Mouse (Mus musculus) gastrocnemius, postnatal 36 days (tissue): ENCODE data around the gene Tenm1. TPM values are rescaled to one million over a fixed set of nuclear protein-coding genes. Genes with fewer than 3 reads are reported as not detected.
A peak's percentile ranks its signal among the peaks of the same experiment; 100 is the strongest.

ENCODE experiments used
- DNase-seq, 2 experiments: peaks; one replicate each; pipeline ENCODE4 v3.0.0; 2022
- intact Hi-C: fragments of 180-260 bp; cut with DNase I; formaldehyde crosslinking; loops from one replicate; pipeline ENCODE4 v1.15.1; 2025
- long read RNA-seq, 2 experiments: library from polyadenylated mRNA; stranded (forward); transcript quantifications; one replicate each; pipeline ENCODE4 v2.0.0; 2021
- total RNA-seq, 2 experiments: library from RNA; stranded (reverse); gene quantifications; 2 replicates each; pipeline ENCODE4 v1.2.3; 2021

Gene Tenm1
- under 1 TPM in 1 of 2 experiments, not detected in 1; 0.02 TPM for total RNA-seq
- long read RNA-seq, experiment 1 = 0 reads
- long read RNA-seq, experiment 2 = 0 reads

DNA sequence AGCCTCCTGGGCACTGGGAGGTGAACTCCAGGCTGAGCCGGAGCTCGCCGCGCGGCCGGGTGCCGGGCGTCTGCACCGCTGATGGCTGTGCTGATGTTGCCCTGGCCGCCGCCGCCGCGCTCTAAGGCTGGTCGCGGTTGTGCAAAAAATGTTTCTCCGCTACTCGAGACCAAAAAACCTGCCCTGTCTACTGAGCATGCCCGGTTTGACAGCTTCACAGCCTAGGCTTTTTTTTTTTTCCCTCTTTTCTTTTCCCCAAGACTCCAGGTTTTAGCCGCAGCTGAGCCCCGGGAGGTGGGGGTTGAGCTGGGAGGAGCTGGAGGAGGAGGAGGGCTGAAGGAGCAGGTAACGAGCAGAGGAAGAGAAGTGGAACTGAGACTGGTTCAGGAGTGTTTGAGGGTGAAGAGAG is at the start of gene Tenm1:
Gene Tenm1, minus strand, starts transcription at position 272 of the 409 bp plus-strand sequence.
- intact Hi-C loops = no loop called here

DNA sequence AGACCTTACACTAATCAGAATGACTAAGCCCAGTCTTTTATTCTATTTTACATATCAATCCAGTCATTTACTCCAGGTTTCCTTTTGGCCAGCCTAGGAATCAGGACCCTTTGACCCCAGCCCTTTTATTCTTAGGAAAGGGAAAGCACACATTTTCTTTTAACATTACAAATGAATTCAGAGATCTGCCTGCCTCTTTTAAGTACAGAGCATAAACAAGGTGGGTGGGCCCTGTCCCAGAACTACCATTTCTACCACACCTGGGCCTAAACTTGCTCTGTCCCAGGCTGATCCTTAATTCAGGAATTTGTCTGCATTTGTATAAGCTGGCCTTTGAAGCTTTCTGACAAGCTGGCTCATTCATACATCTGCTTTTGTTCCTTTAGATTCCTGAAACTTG is 38.4 kb upstream of the Tenm1 start:
- no peak for DNase-seq
- intact Hi-C loops = no loop called here

More for the DNA sequence above, at the start of gene Tenm1:
- no peak for DNase-seq

DNA sequence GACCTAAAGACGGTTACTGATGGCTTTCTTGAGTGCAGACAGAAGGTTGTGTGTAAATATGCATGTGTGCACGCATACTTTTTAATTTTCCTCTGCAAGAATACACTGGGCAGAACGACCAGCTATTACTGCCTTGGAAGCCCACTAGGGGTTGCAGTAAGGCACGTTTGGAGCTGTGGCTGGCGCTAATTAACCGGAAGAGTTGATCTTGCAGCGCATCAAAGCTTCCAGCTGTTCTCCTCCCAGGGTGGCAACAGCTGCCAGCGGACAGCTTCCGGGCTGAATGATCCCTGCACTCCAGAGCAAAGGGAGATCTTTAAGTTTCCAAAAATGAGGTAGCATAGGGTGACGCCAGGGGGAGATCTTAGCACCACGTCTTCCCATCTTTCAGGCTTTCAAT is 1.7 kb upstream of the Tenm1 start:
- intact Hi-C loops = no loop called here
- no peak for DNase-seq

DNA sequence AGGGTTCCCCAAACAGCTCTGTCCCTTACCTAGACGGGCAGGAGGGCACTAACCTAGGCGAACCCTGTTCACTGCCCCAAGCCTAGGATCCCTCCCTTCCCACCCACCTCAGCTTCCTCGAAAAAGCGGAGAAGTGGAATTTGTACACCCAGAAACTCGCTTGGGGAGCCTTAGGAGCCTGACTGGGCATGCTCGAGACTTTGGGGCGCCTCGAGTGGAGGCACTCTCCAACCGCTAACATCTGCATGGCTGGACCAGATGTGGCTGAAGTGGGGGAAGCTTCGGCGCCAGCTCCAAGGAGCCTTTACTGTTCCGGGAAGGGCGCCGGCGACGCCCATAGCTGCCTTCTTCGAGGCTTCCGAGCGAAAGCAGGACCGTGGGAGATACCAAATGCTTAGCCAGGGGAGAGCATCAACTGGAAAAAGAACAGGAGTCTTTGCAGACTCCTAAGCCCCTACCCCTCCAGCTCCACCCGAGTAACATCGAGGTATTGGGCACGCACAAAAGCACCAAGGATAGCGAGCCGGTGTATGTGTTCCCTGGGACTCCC is 1.1 kb upstream of the Tenm1 start:
- intact Hi-C loops = no loop called here

DNA sequence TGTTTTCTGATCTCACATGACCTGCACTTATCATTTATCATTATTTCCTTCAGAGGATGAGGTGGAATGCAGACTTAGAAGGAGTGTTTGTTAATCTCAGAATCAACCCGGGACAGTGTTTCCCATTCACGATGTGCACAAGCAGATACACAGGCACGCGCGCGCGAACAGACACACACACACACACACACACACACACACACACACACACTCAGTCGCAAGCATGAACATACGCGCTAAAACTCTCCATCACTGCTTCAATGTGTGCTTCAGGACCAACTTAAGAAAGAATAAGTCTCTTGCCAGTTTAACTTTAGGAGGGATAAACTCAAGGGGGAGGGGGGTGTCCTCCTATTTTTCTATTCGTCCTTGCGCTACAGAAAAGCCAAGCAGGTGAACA is 411 bp upstream of the Tenm1 start:
- intact Hi-C loops = no loop called here
- no peak for DNase-seq

More for the DNA sequence above, 1.1 kb upstream of the Tenm1 start:
- peak in 1 of 2 experiments; percentile 2 for DNase-seq

DNA sequence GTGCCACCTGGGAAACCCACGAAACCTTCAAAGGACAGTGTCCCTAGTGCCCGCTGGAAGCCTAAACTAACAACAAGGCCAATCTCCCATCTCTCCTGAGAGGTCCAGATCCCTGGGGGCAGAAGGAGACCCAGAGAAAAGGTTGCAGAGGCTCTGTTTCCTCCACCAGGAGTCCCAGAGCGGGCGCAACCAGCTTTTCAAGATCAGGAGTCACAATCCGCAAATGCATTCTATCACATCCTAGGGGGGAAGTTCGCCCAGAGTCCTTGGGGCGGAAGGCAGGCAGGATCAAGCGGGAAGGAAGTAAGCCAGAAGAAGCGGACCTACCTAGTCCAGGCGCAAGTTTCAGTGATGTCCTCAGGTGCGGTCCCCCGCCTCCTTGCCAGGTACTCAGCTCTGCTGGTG is 963 bp downstream of the Tenm1 start:
- no peak for DNase-seq
- intact Hi-C loops = no loop called here

DNA sequence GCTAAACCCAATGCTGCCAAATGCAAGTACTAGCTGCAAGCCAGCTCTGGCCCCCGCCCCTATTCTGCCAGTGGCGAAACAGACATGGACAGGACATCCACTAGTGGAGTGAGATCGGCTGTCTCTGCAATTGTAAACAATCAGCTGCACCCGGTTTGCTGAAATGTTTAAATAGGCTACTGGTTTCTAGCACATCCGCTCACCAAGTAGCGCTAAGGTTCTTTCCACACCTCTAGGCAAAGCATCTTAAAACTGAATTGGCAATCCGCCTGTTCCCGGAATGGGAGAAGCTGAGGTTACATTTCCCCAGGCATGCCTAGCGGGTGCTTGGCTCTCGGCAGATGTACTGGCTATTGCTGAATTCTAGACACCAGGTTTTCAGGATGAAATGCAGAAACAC is 1.8 kb downstream of the Tenm1 start:
- no peak for DNase-seq
- intact Hi-C loops = no loop called here

DNA sequence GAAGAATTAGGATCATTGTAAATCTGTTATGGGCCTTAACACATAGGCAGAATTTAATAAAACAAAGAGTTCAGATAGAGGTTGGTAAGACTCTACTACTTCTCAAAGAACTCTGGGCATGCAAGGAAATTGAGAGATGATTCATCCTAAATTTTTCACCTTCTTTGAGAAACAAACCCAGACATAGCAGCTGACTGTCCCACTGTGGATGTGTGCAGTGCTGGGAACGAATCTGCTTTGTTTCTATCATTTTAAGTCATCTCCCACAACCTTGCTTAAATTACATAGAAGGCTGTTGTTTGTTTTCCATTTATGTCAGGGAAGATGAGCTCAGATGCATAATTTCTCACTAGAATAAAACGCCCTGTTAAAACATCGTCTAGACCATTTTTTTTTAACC is 31.0 kb downstream of the Tenm1 start:
- intact Hi-C loops = no loop called here
- DNase-seq = no peak

DNA sequence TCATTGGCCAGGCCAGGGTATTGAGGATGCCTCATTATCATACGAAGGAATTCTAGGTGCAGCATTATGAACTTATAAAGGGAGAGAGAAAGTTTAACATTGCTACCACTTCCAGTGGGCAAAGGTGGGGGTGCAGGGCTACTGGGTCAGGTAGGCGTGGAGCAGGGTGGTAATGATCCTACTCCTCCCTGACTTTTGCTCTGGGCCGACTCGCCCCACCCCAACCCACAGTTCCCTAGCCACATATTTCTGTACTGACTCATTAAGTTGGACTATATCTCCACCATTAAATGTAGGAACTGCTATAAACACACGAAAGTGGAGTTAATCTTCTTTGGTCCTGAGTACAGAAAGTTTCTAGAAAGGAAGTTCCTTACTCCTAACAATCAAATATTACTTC is 40.8 kb downstream of the Tenm1 start:
- DNase-seq = no peak
- intact Hi-C loops = no loop called here

DNA sequence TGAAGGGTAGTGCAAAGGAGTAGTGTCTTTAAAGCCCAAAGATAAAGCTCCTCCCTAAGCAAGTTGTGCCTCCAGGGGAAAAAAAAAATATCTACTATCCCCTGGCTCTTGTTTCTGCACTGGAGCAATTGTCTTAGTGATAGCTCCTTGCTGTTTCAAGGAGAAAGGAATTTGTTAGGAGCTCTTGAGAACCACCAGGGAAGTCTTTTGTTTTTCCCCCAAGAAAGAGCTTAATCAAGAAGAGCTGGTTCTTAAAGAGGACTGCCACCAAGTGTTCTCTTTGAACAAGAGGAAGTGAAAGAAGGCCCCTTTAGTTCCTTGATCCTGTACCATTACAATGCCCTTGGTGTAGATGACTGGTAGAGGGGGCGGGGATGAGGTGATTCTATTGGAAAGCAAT is 56.4 kb downstream of the Tenm1 start:
- intact Hi-C loops = no loop called here
- DNase-seq = no peak

DNA sequence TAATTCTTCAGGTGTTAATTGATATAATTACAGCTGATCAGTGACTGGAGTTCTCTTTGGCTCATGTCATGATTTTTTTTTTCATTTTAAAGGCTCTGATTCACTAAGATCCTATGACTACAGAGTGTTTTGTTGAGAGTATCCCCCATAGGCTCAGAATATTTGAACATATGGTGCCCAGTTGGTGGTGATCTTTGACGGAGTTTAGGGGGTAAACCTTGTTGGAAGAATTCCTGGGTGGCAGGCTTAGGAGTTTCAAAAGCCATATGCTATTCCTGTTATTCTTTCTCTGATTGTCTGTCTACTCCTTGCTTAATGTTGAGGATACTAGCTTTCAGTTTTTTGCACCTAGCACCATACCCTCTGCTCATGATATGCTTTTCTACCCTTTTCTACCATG is 109.6 kb downstream of the Tenm1 start:
- DNase-seq = no peak
- intact Hi-C loops = no loop called here

DNA sequence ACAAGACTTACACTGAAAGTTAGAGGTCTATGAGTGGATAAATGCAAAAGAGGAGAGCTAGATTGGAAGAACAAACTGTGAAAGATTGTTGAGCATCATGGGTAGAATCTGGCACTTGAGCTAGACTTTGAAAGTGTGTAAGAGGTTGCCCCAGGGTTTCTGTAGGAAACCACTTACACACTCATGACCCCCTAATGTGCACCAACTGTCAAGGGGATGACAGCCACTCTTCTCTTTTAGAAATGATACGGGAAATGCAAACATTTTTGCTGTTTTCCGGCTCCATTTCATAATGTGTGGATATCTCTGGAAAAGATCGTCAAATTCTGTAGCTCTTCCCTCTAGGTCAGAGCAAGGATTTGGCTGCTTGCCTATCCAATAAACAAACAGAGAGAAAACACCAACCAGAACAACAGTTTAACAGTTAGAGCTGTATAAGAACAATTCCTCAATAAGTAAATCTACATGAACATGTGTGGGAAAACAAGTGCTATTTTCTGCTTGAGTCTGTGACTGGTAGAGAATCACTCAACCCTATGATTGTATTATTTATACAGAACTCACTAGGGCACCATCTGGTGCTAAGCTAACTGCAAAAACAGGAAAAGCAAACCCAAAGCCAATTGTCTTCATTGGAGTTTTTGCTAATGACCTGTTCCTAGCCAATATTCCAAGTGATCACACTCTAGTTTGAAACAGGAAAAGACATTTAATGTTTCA is 111.0 kb downstream of the Tenm1 start:
- intact Hi-C loops = no loop called here
- DNase-seq = no peak

DNA sequence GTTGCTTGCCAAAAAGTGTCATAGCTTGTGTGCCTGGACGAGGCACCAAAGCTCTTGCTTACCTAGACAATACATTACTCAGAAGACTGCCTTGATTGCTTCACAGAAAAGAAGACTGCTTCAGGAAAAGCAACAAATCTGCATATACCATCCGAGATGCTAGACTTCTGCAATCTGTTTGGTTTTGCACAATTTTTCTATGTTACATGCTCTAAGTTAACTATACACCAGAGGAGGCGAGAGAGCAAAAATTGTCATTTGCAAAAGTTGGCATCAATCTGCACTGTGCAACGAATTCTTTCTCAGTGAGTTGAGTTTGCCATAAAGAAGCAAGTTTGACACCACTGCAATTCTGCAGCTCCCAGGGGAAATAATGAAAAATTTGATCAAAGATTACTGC is 193.1 kb downstream of the Tenm1 start:
- no peak for DNase-seq
- intact Hi-C loops = no loop called here

DNA sequence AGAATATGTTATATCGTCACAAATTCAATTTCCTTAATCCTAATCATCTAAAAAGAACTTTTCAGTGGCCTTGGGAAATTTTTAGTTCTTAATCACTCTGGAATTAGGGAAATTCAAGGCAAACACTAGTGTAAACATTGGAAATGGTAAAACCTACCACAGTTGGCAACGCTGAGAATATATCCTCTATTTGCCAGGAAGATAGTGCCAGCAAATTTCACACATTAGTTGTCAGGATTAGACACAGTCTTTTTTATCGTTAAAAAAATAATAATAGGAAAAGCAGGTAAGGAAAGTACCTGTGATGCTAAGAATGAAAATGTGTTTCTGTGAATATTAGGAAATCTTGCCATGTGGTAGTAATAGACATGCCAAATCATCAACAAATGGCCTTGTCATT is 223.9 kb downstream of the Tenm1 start:
- intact Hi-C loops = no loop called here
- DNase-seq = no peak

DNA sequence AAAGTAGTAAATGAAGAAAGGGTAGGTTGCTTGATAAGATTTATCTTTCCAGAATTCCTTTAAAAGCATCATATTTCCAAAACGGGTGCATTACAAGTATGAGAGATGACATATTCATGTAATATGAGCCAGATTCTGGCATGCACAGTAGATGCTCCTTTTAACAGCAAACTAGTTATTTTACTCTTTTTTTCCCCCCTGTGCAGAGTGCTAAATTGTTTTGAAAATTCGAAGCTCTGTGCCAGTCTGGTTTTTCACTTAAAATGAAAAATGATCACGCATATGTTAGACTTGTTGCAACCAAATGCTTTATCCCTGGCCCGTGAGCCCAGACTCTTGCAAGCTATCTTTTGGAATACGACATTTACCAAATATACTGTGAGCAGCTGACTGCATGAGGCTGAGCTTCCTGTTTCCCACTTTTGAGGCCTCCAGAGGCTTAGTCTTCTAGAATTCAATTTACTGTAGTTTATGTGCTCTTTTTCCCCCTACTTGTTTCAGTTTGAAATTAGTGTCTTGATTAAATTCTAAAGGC is 226.6 kb downstream of the Tenm1 start:
- DNase-seq = no peak
- intact Hi-C loops = no loop called here

DNA sequence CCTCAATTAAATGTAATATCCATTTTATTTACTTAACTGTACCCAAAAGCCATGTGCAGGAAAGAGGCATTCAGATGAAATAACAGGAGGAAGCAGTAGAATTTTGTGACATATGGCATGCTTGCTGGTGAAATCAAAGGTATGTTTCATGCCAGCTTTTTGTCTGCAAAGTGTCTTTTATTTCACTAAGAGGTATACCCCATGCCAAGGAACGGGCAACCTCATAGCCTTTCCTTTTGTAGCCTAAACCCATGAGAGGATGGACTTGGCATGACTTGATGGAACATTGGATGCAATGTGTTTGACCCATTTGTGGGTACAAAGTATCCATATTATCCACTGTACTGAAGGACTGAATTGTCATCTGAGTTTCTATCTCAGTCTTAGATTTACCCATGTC is 246.0 kb downstream of the Tenm1 start:
- intact Hi-C loops = no loop called here
- no peak for DNase-seq

DNA sequence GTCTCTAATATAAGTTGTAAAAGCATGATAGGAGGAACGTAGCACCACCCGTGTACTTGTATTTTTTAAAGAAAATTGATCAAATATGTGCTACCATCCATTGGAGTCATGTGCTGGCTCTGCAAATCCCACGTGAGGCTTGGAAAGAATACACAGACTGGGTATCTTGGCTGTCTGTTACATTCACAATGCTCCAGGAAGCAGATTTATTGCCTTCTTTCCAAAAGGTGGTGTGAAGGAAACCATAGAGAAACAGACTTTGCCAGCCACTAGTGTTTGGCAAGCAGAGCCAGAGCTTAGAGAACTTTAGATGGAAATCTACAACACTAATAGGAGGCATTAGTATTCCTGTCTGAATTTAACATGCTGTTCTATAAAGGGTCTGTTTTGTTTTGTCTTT is 277.4 kb downstream of the Tenm1 start:
- intact Hi-C loops = no loop called here
- no peak for DNase-seq

DNA sequence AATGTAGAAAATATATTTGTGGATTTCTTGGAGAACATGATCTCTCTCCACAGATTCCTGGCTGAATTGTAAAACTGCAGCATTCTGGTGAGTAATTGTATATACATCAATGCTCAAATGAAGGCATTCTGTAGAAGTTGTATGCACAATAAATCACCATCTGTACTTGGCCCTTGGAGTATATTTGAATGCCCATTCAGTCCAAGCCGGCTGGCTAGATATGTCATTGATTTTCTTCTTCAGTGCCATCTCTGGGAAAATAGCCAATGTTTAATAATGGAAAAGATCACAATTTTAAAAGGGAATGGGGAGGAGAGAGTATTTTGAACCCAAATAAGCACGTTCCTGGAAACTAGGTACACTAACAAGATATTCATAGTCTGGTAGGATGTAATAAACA is 299.2 kb downstream of the Tenm1 start:
- DNase-seq = no peak
- intact Hi-C loops = no loop called here

DNA sequence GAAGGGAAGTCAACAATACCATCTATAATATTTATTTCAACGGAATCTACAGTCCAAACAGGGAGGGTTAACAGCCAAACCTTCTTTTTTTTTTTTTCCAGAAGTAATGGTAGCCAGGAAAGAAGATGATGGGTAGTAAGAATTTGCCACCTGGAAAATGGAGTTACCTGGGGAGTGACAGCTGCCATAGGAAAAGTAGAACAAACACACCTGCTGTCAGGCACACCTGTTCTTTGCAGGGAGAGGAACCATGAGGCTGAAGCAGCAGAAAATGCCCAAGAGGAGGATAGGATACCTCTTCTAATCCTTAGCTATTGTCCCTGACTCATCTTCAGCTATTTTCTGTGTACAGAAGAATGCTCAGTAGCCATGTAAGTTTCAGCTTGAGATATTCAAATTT is 306.4 kb downstream of the Tenm1 start:
- no peak for DNase-seq
- intact Hi-C loops = no loop called here

DNA sequence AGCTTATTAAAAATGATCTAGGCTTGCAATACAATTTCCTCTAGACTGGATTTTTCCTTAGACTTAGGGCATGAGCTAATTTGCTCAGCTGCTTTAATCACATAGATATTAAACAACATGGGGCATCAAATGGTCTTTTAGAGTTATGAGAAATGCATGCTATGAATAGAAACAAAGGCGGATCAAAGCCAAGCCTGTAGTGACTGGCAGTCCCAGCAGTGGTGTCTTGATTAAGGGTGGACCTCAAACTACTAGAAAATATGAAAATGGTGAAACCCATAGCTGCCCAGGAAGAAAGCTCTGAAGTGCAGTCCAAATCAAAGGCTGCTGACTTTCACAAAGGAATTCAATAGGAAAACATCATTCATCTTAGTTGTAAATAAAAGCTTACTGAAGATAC is 306.9 kb downstream of the Tenm1 start:
- intact Hi-C loops = no loop called here
- DNase-seq = no peak

DNA sequence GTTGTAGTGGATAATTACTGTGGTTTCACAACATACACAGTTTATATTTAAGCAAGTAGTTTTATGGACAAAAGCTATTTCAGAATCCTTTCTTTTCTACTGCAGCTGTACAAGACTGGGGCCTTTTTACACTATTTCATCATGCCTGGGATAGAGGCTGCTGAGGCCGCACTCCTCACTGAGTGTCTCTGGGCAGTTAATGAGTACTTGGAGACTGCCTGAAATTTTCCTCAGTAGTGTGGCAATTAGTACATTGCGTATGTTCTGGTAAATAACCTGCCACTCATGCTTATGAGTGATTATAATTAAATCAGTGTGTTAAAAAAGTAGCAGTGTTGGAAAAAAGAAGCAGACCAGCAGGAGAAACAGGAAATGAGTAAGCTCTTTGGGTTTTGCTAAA is 442.8 kb downstream of the Tenm1 start:
- intact Hi-C loops = no loop called here
- DNase-seq = no peak

DNA sequence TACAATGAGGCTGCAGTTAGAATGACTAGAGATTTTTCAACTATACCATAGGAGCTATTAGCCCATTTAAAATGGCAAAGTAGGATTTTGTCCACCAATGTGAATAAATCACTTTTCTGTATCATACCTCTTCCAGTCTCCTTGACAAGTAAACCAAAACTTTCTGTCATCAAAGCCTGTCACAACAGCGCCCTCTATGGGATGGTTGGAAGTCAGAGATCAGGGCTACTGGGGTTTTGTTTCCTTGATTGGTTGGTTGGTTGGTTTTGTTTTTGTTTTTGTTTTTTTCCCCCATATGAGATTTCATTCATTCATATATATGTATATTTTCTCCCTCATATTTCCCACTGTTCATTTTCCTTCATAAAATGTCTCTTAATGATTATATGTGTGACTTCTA is 455.4 kb downstream of the Tenm1 start:
- intact Hi-C loops = no loop called here
- DNase-seq = no peak
